Mouse (Mus musculus) kidney, postnatal 0 days (tissue): ENCODE measurements at regions not wholly inside any gene's neighbourhood (a gene's known extent, or its start where the extent isn't known, plus 50 kb on each side); places are given as distances from the start of the nearest gene placed in this dataset. TPM values are rescaled to one million over a fixed set of nuclear protein-coding genes. Genes with fewer than 3 reads are reported as not detected.

Experiments used
- ATAC-seq: fragments of 200-750 bp; cut with Nextera tagmentation; replicated peaks from 2 replicates; pipeline ENCODE4 v1.8.0; 2017; ENCODE audit warnings: low read depth, moderate number of reproducible peaks, moderate TSS enrichment, moderate library complexity; ENCODE audit not compliant: low FRiP score
- DNase-seq: peaks from one replicate; pipeline ENCODE4 v3.0.0-alpha.2; 2016; ENCODE audit warnings: low spot score
- H3K27ac ChIP-seq: fragments of 300-500 bp; sonication (generic); 2 replicates; pipeline ENCODE4 v1.5.1; 2014; ENCODE audit warnings: mild to moderate bottlenecking
- H3K27me3 ChIP-seq: fragments of 300-500 bp; sonication (generic); 2 replicates; pipeline ENCODE4 v1.6.1; 2014; ENCODE audit warnings: low read length, mixed read lengths; ENCODE audit not compliant: insufficient read depth
- H3K36me3 ChIP-seq: fragments of 300-500 bp; sonication (generic); 2 replicates; pipeline ENCODE4 v1.6.1; 2014; ENCODE audit warnings: low read length, mixed read lengths; ENCODE audit not compliant: insufficient read depth
- H3K4me1 ChIP-seq: fragments of 300-500 bp; sonication (generic); replicated peaks from 2 replicates; pipeline ENCODE4 v1.6.1; 2014; ENCODE audit warnings: antibody characterized with exemption, low read length, mixed read lengths; ENCODE audit not compliant: insufficient read depth
- H3K4me2 ChIP-seq: fragments of 300-500 bp; sonication (generic); 2 replicates; pipeline ENCODE4 v1.6.1; 2014; ENCODE audit warnings: mild to moderate bottlenecking, low read length, moderate library complexity, mixed read lengths
- H3K4me3 ChIP-seq: fragments of 300-500 bp; sonication (generic); replicated peaks from 2 replicates; pipeline ENCODE4 v1.5.1; 2014; ENCODE audit warnings: low read depth, low read length
- H3K9ac ChIP-seq: fragments of 300-500 bp; sonication (generic); 2 replicates; pipeline ENCODE4 v1.6.1; 2014; ENCODE audit warnings: low read depth, low read length
- H3K9me3 ChIP-seq: fragments of 300-500 bp; sonication (generic); replicated peaks from 2 replicates; pipeline ENCODE4 v1.6.1; 2016; ENCODE audit warnings: low read length, inconsistent platforms, mixed read lengths
- CTCF ChIP-seq: IDR thresholded peaks from 2 replicates; pipeline ENCODE4 v1.5.1; 2016; ENCODE audit warnings: antibody characterized with exemption, low read depth, mild to moderate bottlenecking, moderate library complexity
- WGBS: fragments of 180-500 bp; shearing (Covaris S2); extraction: QIAGEN DNeasy Blood & Tissue Kit; methylation state at CpG from one replicate; pipeline ENCODE4 v1.1.7; 2014; 5-methylcytosine and 5-hydroxymethylcytosine counted together
- microRNA-seq: library from miRNA; unstranded; fragments of <30 nt; microRNA quantifications from one replicate; pipeline ENCODE4, GENCODE M21; 2016

- no peak for TF ChIP-seq CTCF
- 50% methylated on average over 5 of the region's 5 CpGs for WGBS
- DNase-seq, result peak; percentile 23
Measured at GRCm38 (mm10) chr4:33869317-33869716, 55.1 kb upstream of the Cnr1 start.

More at GRCm38 (mm10) chr4:33869317-33869716, 55.1 kb upstream of the Cnr1 start:
- Histone ChIP-seq H3K27ac (no peak overlapping the region), H3K4me3 (no peak overlapping the region), H3K4me2 (no peak overlapping the region), H3K4me1 (no peaks in the 10 kb centered on the region), H3K9ac (no peak overlapping the region), H3K27me3 (no peaks in the 10 kb centered on the region), H3K36me3 (no peaks in the 10 kb centered on the region), H3K9me3 (no peaks in the 10 kb centered on the region)
- peak; percentile 46; the same call in 1 of the 2 replicates for ATAC-seq

Small RNAs in the stretch of these regions (microRNA-seq; reads per million reads assigned to microRNA genes)
- not detected for gene Gm23304
